Mouse (Mus musculus) kidney, embryonic 15.5 days (tissue): ENCODE results near the gene Nudcd2. TPM values are rescaled to one million over a fixed set of nuclear protein-coding genes. Genes with fewer than 3 reads are reported as not detected.
"Not testable (repeated sequence)": the region's sequence is repeated elsewhere in the genome, so short reads cannot be mapped to it uniquely, and the experiment has no call there.

ENCODE experiments used
- ATAC-seq: fragments of 200-750 bp; cut with Nextera tagmentation; replicated peaks from 2 replicates; pipeline ENCODE4 v1.8.0; 2017; ENCODE audit warnings: moderate TSS enrichment; ENCODE audit not compliant: low FRiP score
- H3K27ac ChIP-seq: fragments of 300-500 bp; sonication (generic); 2 replicates; pipeline ENCODE4 v1.5.1; 2015; ENCODE audit warnings: mild to moderate bottlenecking, inconsistent platforms
- H3K27me3 ChIP-seq: fragments of 300-500 bp; sonication (generic); 2 replicates; pipeline ENCODE4 v1.6.1; 2015; ENCODE audit warnings: inconsistent platforms
- H3K36me3 ChIP-seq: fragments of 300-500 bp; sonication (generic); 2 replicates; pipeline ENCODE4 v1.6.1; 2015; ENCODE audit warnings: inconsistent platforms
- H3K4me1 ChIP-seq: fragments of 300-500 bp; sonication (generic); 2 replicates; pipeline ENCODE4 v1.6.1; 2015; ENCODE audit warnings: inconsistent platforms
- H3K4me2 ChIP-seq: fragments of 300-500 bp; sonication (generic); 2 replicates; pipeline ENCODE4 v1.6.1; 2015; ENCODE audit warnings: moderate library complexity, mild to moderate bottlenecking, inconsistent platforms
- H3K4me3 ChIP-seq: fragments of 300-500 bp; sonication (generic); replicated peaks from 2 replicates; pipeline ENCODE4 v1.5.1; 2015; ENCODE audit warnings: mild to moderate bottlenecking, inconsistent platforms
- H3K9ac ChIP-seq: fragments of 300-500 bp; sonication (generic); 2 replicates; pipeline ENCODE4 v1.6.1; 2015; ENCODE audit warnings: mild to moderate bottlenecking, inconsistent platforms
- H3K9me3 ChIP-seq: fragments of 300-500 bp; sonication (generic); replicated peaks from 2 replicates; pipeline ENCODE4 v1.6.1; 2016; ENCODE audit warnings: inconsistent platforms
- WGBS: fragments of 180-500 bp; shearing (Covaris S2); methylation state at CpG from one replicate; pipeline ENCODE4 v1.1.7; 2015; ENCODE audit warnings: mixed read lengths; 5-methylcytosine and 5-hydroxymethylcytosine counted together
- polyA plus RNA-seq: library from polyadenylated mRNA; unstranded; fragments of >200 nt; fragmentation: Nextera tagmentation; extraction: Ambion mirVana; gene quantifications from 2 replicates; pipeline ENCODE4 v1.2.1, GENCODE M21; 2015

The Nudcd2 gene
- polyA plus RNA-seq = 165 and 178 TPM in 2 replicates

GRCm38 (mm10) chr11:40733339-40734174 is at the start of gene Nudcd2, which contains the start of gene Hmmr:
Gene Nudcd2 (plus strand): TSS chr11:40733667.
Gene Hmmr (minus strand): TSS chr11:40733422.
- no peaks in the 10 kb centered on the region for H3K9me3 ChIP-seq
- peaks cover 20% of the 10 kb centered on the region for H3K4me1 ChIP-seq
- peak within 1 kb of the TSS; percentile 93 for H3K4me3 ChIP-seq
- no peaks in the 10 kb centered on the region for H3K27me3 ChIP-seq
- H3K4me2 ChIP-seq = peak within 1 kb of the TSS; percentile 87
- peaks cover 29% of the 10 kb centered on the region for H3K36me3 ChIP-seq
- H3K27ac ChIP-seq = peak within 1 kb of the TSS; percentile 92
- under 1% methylated on average over 52 of the region's 52 CpGs for WGBS
- peak within 1 kb of the TSS; percentile 92 for H3K9ac ChIP-seq
- peak; percentile 99 for ATAC-seq

- 70% methylated on average over 5 of the region's 5 CpGs for WGBS
- Histone ChIP-seq H3K27me3 (no peaks in the 10 kb centered on the region), H3K36me3 (peaks cover 20% of the 10 kb centered on the region), H3K27ac (no peak overlapping the region), H3K9ac (no peak overlapping the region), H3K4me1 (peaks cover 25% of the 10 kb centered on the region), H3K4me3 (peak overlapping the region; percentile 68; the same call in 1 of the 2 replicates), H3K4me2 (peak overlapping the region; percentile 88), H3K9me3 (no peaks in the 10 kb centered on the region)
- no peak for ATAC-seq
These were observed 42.9 kb upstream of the Nudcd2 start for GRCm38 (mm10) chr11:40690444-40691127.

GRCm38 (mm10) chr11:40692101-40692509 is 41.4 kb upstream of the Nudcd2 start:
- H3K4me2 ChIP-seq = peak overlapping the region; percentile 88
- no peaks in the 10 kb centered on the region for H3K9me3 ChIP-seq
- H3K4me1 ChIP-seq = peaks cover 25% of the 10 kb centered on the region
- H3K9ac ChIP-seq = peak overlapping the region; percentile 60
- under 1% methylated on average over 28 of the region's 28 CpGs for WGBS
- no peaks in the 10 kb centered on the region for H3K27me3 ChIP-seq
- peak overlapping the region; percentile 98 for H3K27ac ChIP-seq
- peaks cover 5% of the 10 kb centered on the region for H3K36me3 ChIP-seq
- H3K4me3 ChIP-seq = peak overlapping the region; percentile 68
- ATAC-seq = peak; percentile 84

- Histone ChIP-seq H3K9ac (peak overlapping the region; percentile 60), H3K27ac (peak overlapping the region; percentile 98), H3K27me3 (no peaks in the 10 kb centered on the region), H3K9me3 (no peaks in the 10 kb centered on the region), H3K4me2 (peak overlapping the region; percentile 88), H3K4me1 (peaks cover 25% of the 10 kb centered on the region), H3K4me3 (peak overlapping the region; percentile 68), H3K36me3 (no peaks in the 10 kb centered on the region)
- under 1% methylated on average over 34 of the region's 36 CpGs for WGBS
- ATAC-seq = peak; percentile 96
These were observed 40.7 kb upstream of the Nudcd2 start for GRCm38 (mm10) chr11:40692511-40693365.

- Histone ChIP-seq H3K27ac (peak overlapping the region; percentile 98), H3K9ac (peak overlapping the region; percentile 60), H3K27me3 (no peaks in the 10 kb centered on the region), H3K4me1 (peaks cover 25% of the 10 kb centered on the region), H3K36me3 (no peaks in the 10 kb centered on the region), H3K4me2 (peak overlapping the region; percentile 88), H3K9me3 (no peaks in the 10 kb centered on the region), H3K4me3 (peak overlapping the region; percentile 68)
- WGBS = under 1% methylated on average over 16 of the region's 16 CpGs
- peak; percentile 54 for ATAC-seq
These were observed 40.0 kb upstream of the Nudcd2 start for GRCm38 (mm10) chr11:40693366-40693951.

- H3K4me2 ChIP-seq = peak overlapping the region; percentile 88
- peak overlapping the region; percentile 98 for H3K27ac ChIP-seq
- no peaks in the 10 kb centered on the region for H3K27me3 ChIP-seq
- WGBS = under 1% methylated on average over 31 of the region's 31 CpGs
- no peaks in the 10 kb centered on the region for H3K36me3 ChIP-seq
- no peaks in the 10 kb centered on the region for H3K9me3 ChIP-seq
- H3K9ac ChIP-seq = peak overlapping the region; percentile 60
- peak overlapping the region; percentile 68 for H3K4me3 ChIP-seq
- ATAC-seq = peak; percentile 41
- peaks cover 25% of the 10 kb centered on the region for H3K4me1 ChIP-seq
These were observed 39.0 kb upstream of the Nudcd2 start for GRCm38 (mm10) chr11:40694311-40695087.

GRCm38 (mm10) chr11:40695103-40695502 is 38.4 kb upstream of the Nudcd2 start, which contains the start of gene Mat2b:
Gene Mat2b (minus strand): TSS chr11:40695203.
- 92% methylated on average over 9 of the region's 9 CpGs for WGBS
- no peak for ATAC-seq

GRCm38 (mm10) chr11:40709899-40710298 is 23.6 kb upstream of the Nudcd2 start:
- 92% methylated on average over 6 of the region's 6 CpGs for WGBS
- not testable (repeated sequence) for H3K9ac ChIP-seq, H3K4me3 ChIP-seq, H3K4me2 ChIP-seq, H3K9me3 ChIP-seq, ATAC-seq, H3K27ac ChIP-seq, H3K27me3 ChIP-seq, H3K4me1 ChIP-seq
- H3K36me3 ChIP-seq = peaks cover 93% of the 10 kb centered on the region

More at GRCm38 (mm10) chr11:40695103-40695502, 38.4 kb upstream of the Nudcd2 start, which contains the start of gene Mat2b:
- no peaks in the 10 kb centered on the region for H3K27me3 ChIP-seq
- peak within 1 kb of the TSS; percentile 88 for H3K4me2 ChIP-seq
- H3K9me3 ChIP-seq = no peaks in the 10 kb centered on the region
- H3K27ac ChIP-seq = peak within 1 kb of the TSS; percentile 98
- H3K4me3 ChIP-seq = peak within 1 kb of the TSS; percentile 68
- H3K9ac ChIP-seq = peak within 1 kb of the TSS; percentile 60
- H3K36me3 ChIP-seq = no peaks in the 10 kb centered on the region; the same call in 1 of the 2 replicates
- peaks cover 19% of the 10 kb centered on the region for H3K4me1 ChIP-seq

- Histone ChIP-seq H3K9me3 (no peaks in the 10 kb centered on the region), H3K4me3 (no peak overlapping the region), H3K27ac (no peak overlapping the region), H3K27me3 (no peaks in the 10 kb centered on the region), H3K36me3 (peaks cover 96% of the 10 kb centered on the region), H3K4me1 (no peaks in the 10 kb centered on the region), H3K9ac (no peak overlapping the region), H3K4me2 (no peak overlapping the region)
- 84% methylated on average over 8 of the region's 8 CpGs for WGBS
- no peak for ATAC-seq
These were observed 19.6 kb upstream of the Nudcd2 start for GRCm38 (mm10) chr11:40713858-40714257.

- Histone ChIP-seq H3K4me1 (no peaks in the 10 kb centered on the region), H3K27me3 (no peaks in the 10 kb centered on the region), H3K27ac (no peak overlapping the region), H3K36me3 (peaks cover 94% of the 10 kb centered on the region), H3K9ac (no peak overlapping the region), H3K4me2 (no peak overlapping the region), H3K9me3 (no peaks in the 10 kb centered on the region), H3K4me3 (no peak overlapping the region)
- WGBS = 95% methylated on average over 5 of the region's 5 CpGs
- ATAC-seq = no peak
These were observed 17.9 kb upstream of the Nudcd2 start for GRCm38 (mm10) chr11:40715524-40715923.
